Mouse (Mus musculus): ENCODE results near the gene Crls1. TPM values are rescaled to one million over a fixed set of nuclear protein-coding genes. Genes with fewer than 3 reads are reported as not detected.
A peak's percentile ranks its signal among the peaks of the same experiment; 100 is the strongest.

Crls1 gene
- 53.2 and 60.4 TPM in 2 replicates for polyA plus RNA-seq (2011; ENCODE audit: insufficient read length, low read depth, missing spikeins)

DNA sequence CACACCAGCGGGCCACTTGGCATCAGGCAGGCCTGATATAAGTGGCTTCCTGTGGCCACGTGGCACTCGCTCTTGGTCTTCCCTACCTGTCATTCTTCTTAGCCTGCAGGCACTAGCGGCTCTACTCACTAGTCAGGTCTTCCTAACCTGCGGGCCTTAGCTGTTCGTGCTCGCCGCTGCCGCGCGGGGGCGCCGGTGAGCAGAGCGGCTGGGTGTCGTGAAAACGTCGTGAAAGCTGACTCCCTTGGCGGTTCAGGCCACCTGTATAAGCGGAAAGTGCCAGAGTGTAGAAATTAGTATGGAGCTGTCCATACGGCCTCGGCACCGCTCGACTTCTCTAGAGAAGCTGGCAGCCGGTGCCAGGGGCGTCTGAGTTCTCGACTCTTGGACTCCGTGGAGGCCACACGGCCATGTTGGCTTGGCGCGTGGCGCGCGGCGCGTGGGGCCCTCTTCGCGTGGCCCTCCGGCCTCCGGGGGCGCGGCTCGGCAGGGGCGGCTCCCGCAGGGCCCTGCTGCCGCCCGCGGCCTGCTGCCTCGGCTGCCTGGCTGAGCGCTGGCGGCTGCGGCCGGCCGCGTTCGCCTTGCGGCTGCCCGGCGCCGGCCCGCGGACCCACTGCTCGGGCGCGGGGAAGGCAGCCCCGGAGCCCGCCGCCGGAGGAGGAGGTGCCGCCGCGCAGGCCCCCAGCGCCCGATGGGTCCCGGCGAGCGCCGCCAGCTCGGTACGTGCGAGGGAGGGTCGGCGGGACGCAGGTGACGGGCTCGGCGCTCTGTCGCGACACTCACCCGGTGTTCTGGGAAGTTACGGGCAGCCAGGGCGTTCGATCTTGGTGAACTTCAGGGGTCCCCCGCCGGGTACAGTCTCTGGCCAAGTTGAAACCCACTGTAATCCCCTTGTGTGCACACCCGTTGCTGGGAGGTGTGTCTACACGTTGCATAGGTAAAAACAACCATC lies at the start of gene Crls1:
Gene Crls1, plus strand, starts transcription at position 260 of the 952 bp plus-strand sequence.
- H3K27ac ChIP-seq (ENCODE audit: insufficient read depth, low read length) = 0 out of 2 replicates have a peak within 1 kb of the TSS, but pooled peaks have one; percentile 37

DNA sequence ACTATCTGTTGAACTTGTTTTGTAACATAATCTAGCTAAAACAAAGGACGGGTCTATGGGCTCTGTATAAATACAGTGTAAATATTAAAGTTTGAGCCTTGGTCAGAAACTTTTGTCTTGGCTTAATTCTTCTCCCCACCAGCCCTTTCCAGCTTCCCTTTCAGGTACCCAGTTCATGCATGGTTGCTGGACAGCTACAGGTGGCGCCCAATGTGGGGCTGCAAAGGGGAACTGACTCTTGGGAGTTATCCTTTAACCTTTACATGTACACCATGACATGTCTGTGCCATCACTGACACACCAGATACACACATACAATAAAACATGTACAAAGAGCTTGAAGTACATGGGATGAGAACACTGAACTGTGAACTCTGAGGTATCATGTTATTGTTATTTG lies 43.5 kb upstream of the Crls1 start:
- TF ChIP-seq CTCF (IDR thresholded peaks at IDR 0.05; ENCODE audit: borderline replicate concordance, insufficient read depth, low read length) (no peak), POLR2A (IDR thresholded peaks at IDR 0.05; ENCODE audit: low read depth, low read length) (no peak)
- H3K4me3 ChIP-seq (ENCODE audit: insufficient read depth, low read length) = no peak overlapping the region
- no peak overlapping the region for H3K27ac ChIP-seq (ENCODE audit: insufficient read depth, low read length)
- no peaks in the 10 kb centered on the region for H3K4me1 ChIP-seq (ENCODE audit: control insufficient read depth, insufficient read depth, low read length)

More for the DNA sequence above, at the start of gene Crls1:
- no peaks in the 10 kb centered on the region; the same call in 1 of the 2 replicates for H3K4me1 ChIP-seq (ENCODE audit: control insufficient read depth, insufficient read depth, low read length)
- peak; percentile 98 for TF ChIP-seq CTCF (IDR thresholded peaks at IDR 0.05; ENCODE audit: borderline replicate concordance, insufficient read depth, low read length)
- peak; percentile 89 for TF ChIP-seq POLR2A (IDR thresholded peaks at IDR 0.05; ENCODE audit: low read depth, low read length)
- peak within 1 kb of the TSS; percentile 85 for H3K4me3 ChIP-seq (ENCODE audit: insufficient read depth, low read length)

DNA sequence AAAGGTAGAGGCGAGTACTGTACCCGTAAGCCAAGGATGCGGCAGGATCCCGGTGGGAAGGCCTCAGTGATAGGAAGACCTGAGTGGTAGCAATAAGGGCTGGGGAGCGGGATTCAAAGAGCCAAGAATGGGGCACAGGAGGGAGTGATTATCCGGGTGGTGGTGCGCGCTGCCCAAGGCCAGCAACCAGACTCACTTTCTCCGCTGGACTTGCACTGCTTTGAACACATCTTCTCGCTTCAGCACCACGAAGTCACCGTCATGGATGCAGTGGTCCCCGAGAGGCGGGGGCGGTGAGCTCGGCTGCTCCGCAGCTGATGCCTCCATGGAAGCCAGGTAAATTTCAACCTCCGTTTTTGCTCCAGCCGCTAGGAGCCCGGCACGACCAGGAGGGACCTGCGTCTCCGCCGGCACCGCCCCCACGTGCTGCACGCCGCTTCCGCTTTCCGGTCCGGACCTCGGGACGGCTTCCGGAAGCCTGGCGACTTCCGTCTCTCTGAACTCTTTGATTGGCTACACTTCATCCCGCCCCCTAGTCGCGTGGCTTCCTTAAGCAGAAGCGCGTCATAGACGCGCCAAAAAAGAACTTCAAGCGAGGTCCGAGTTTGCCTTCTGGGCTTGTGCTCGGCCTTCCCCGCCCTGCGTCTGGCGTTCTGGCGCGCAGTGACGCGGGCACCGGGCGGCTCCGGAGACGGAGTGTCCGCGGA lies 30.7 kb upstream of the Crls1 start, which contains the start of the genes Trmt6 and Mcm8:
Gene Trmt6, minus strand, starts transcription at position 448 of the 707 bp plus-strand sequence.
Gene Mcm8, plus strand, starts transcription at position 534 of the 707 bp plus-strand sequence.
- TF ChIP-seq CTCF (IDR thresholded peaks at IDR 0.05; ENCODE audit: borderline replicate concordance, insufficient read depth, low read length) (no peak), POLR2A (IDR thresholded peaks at IDR 0.05; ENCODE audit: low read depth, low read length) (peak; percentile 60)
- Histone ChIP-seq H3K27ac (ENCODE audit: insufficient read depth, low read length) (no peak within 1 kb of the TSS; the same call in 1 of the 2 replicates), H3K4me3 (ENCODE audit: insufficient read depth, low read length) (peak within 1 kb of the TSS; percentile 94), H3K4me1 (ENCODE audit: control insufficient read depth, insufficient read depth, low read length) (peaks cover 3% of the 10 kb centered on the region; the same call in 1 of the 2 replicates)

DNA sequence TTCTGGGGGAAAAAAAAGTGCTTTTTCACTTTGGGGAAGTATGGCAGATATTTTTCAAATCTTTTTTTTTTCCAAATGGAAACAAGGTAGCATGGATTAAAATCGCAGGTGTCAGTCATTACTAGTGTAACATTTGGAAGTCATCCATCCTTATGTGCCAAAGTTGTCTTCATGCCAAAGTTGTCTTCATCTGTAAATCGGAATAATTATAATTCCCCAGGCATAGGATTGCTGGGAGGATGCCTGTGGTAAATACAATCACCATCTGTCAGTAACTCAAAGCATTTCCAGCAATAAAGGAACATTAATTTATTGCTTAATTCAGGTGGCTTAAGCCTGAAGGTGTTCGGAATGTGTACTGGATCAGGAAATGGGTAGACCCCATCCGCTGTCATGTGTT lies 5.4 kb upstream of the Crls1 start:
- TF ChIP-seq POLR2A (IDR thresholded peaks at IDR 0.05; ENCODE audit: low read depth, low read length) (no peak), CTCF (IDR thresholded peaks at IDR 0.05; ENCODE audit: borderline replicate concordance, insufficient read depth, low read length) (no peak)
- Histone ChIP-seq H3K4me1 (ENCODE audit: control insufficient read depth, insufficient read depth, low read length) (no peaks in the 10 kb centered on the region), H3K27ac (ENCODE audit: insufficient read depth, low read length) (no peak overlapping the region), H3K4me3 (ENCODE audit: insufficient read depth, low read length) (no peak overlapping the region)

DNA sequence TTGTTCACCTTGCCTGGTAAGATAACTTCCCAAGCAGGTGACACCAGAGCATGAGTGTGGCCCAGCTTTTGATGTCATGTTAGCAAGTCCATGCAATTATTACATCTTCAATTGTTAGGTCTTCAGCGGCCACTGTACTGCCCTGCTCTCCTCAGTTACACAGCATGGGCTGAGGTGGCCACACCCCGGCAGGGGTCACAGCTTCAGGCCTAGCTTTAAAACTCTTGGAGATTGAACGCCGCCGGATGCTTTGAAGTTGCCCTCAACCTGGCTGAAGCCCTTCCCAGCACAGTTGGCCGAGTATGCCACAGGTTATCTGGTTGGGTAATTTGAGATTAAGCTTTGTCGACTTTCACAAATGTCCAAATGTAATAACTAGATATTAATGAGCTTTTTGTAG lies 1.1 kb downstream of the Crls1 start:
- no peak overlapping the region for H3K27ac ChIP-seq (ENCODE audit: insufficient read depth, low read length)
- H3K4me3 ChIP-seq (ENCODE audit: insufficient read depth, low read length) = peak overlapping the region; percentile 85
- TF ChIP-seq POLR2A (IDR thresholded peaks at IDR 0.05; ENCODE audit: low read depth, low read length) = no peak
- no peak for TF ChIP-seq CTCF (IDR thresholded peaks at IDR 0.05; ENCODE audit: borderline replicate concordance, insufficient read depth, low read length)
- H3K4me1 ChIP-seq (ENCODE audit: control insufficient read depth, insufficient read depth, low read length) = no peaks in the 10 kb centered on the region; the same call in 1 of the 2 replicates

DNA sequence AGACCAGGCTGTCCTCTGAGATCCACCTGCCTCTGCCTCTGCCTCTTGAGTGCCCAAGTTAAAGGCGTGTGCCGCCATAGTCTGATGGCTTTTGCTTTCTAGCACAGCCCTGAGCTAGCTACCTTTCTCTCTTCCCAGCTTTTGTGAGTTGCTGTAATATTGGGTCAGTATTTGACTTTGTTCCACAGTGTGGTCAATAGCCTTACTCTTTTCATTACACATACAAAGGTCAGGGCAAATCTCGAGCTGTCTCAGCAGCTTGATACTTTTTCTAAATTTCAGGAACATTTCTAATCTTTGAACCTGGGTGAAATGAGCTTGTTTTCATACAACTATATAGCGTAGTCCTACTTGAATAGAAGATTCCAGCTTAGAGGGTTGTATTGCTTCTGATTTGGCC lies 1.9 kb downstream of the Crls1 start:
- Histone ChIP-seq H3K4me3 (ENCODE audit: insufficient read depth, low read length) (peak overlapping the region; percentile 85), H3K4me1 (ENCODE audit: control insufficient read depth, insufficient read depth, low read length) (no peaks in the 10 kb centered on the region; the same call in 1 of the 2 replicates), H3K27ac (ENCODE audit: insufficient read depth, low read length) (no peak overlapping the region)
- no peak for TF ChIP-seq CTCF (IDR thresholded peaks at IDR 0.05; ENCODE audit: borderline replicate concordance, insufficient read depth, low read length)
- TF ChIP-seq POLR2A (IDR thresholded peaks at IDR 0.05; ENCODE audit: low read depth, low read length) = no peak

DNA sequence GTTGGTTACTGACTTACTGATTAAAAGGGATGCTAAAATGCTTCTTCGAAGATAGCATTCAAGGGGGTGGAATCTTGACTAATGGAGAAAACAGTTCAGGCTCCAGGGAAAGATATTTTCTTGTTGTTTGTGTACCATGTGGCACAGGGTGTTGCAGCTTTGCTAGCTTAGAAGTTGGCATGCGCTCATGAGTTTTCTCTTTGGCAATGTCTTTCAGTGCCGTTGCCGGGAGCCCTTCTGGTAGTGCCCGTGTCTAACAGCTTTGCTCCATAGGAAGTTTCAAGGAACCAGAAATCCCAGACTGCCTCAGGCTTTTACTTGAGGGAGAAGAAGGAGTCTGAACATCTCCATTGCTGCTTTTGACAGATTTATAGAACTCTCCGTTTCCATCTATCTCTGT lies 2.7 kb downstream of the Crls1 start:
- H3K4me1 ChIP-seq (ENCODE audit: control insufficient read depth, insufficient read depth, low read length) = no peaks in the 10 kb centered on the region; the same call in 1 of the 2 replicates
- no peak for TF ChIP-seq CTCF (IDR thresholded peaks at IDR 0.05; ENCODE audit: borderline replicate concordance, insufficient read depth, low read length)
- TF ChIP-seq POLR2A (IDR thresholded peaks at IDR 0.05; ENCODE audit: low read depth, low read length) = no peak
- H3K4me3 ChIP-seq (ENCODE audit: insufficient read depth, low read length) = no peak overlapping the region
- no peak overlapping the region for H3K27ac ChIP-seq (ENCODE audit: insufficient read depth, low read length)

DNA sequence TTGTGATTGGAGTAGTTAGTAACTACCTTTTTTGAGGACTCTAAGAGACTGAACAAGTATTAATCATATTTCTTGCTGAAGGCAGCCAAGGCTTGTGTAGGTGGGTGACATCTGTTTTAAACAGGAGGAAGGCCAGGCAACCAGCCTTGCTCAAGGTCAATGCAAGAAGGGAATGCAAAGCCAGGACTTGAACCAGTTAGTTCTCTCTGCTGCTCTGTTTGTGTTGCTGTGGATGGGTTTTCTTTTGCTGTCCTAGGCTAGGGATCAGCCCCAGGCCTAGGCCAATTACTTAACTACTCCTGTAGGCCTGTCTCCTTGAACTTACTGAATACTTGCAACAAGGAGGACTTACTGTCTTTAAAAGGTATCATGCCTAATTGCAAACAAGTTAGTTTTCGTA lies 6.6 kb downstream of the Crls1 start:
- TF ChIP-seq POLR2A (IDR thresholded peaks at IDR 0.05; ENCODE audit: low read depth, low read length) (no peak), CTCF (IDR thresholded peaks at IDR 0.05; ENCODE audit: borderline replicate concordance, insufficient read depth, low read length) (no peak)
- H3K4me1 ChIP-seq (ENCODE audit: control insufficient read depth, insufficient read depth, low read length) = no peaks in the 10 kb centered on the region; the same call in 1 of the 2 replicates
- no peak overlapping the region for H3K27ac ChIP-seq (ENCODE audit: insufficient read depth, low read length)
- no peak overlapping the region for H3K4me3 ChIP-seq (ENCODE audit: insufficient read depth, low read length)

DNA sequence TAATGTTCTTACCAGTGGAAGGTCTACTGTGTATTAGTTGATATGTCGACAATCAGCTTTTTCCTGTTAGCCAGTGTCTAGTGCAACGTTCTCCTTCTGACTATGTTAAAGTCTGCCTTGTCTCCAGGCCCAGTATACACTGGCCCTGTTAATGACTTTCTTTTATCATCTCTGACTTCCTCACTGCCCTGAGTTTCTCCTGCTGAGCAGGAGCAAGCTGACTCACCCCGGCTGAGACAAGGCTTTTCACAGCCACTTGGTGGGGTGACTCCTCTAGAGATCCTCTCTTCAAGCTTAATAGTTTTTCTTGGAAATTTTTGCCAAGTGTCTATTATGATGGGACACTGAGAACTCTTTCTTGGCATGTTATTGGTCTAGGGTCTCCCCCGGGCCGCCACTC lies 9.9 kb downstream of the Crls1 start:
- no peak overlapping the region for H3K4me3 ChIP-seq (ENCODE audit: insufficient read depth, low read length)
- no peak overlapping the region for H3K27ac ChIP-seq (ENCODE audit: insufficient read depth, low read length)
- TF ChIP-seq POLR2A (IDR thresholded peaks at IDR 0.05; ENCODE audit: low read depth, low read length) (no peak), CTCF (IDR thresholded peaks at IDR 0.05; ENCODE audit: borderline replicate concordance, insufficient read depth, low read length) (no peak)
- H3K4me1 ChIP-seq (ENCODE audit: control insufficient read depth, insufficient read depth, low read length) = peaks cover 2% of the 10 kb centered on the region; the same call in 1 of the 2 replicates
